Mouse (Mus musculus) intestine, embryonic 16.5 days (tissue): Measurements from ENCODE around the gene Bfsp2. TPM values are rescaled to one million over a fixed set of nuclear protein-coding genes. Genes with fewer than 3 reads are reported as not detected.

Source experiments
- ATAC-seq: fragments of 200-750 bp; cut with Nextera tagmentation; 2 replicates; pipeline ENCODE4 v1.8.0; 2017; ENCODE audit warnings: moderate TSS enrichment, moderate library complexity
- H3K27ac ChIP-seq: fragments of 300-500 bp; sonication (generic); 2 replicates; pipeline ENCODE4 v1.5.1; 2014; ENCODE audit warnings: mild to moderate bottlenecking, low read length
- H3K27me3 ChIP-seq: fragments of 300-500 bp; sonication (generic); replicated peaks from 2 replicates; pipeline ENCODE4 v1.6.1; 2014; ENCODE audit warnings: low read length, control low read depth, mixed read lengths; ENCODE audit not compliant: control insufficient read depth, insufficient read depth
- H3K36me3 ChIP-seq: fragments of 300-500 bp; sonication (generic); 2 replicates; pipeline ENCODE4 v1.6.1; 2014; ENCODE audit warnings: low read length, control low read depth; ENCODE audit not compliant: control insufficient read depth, insufficient read depth
- H3K4me1 ChIP-seq: fragments of 300-500 bp; sonication (generic); 2 replicates; pipeline ENCODE4 v1.6.1; 2014; ENCODE audit warnings: low read length, control low read depth, mixed read lengths; ENCODE audit not compliant: control insufficient read depth, insufficient read depth
- H3K4me2 ChIP-seq: fragments of 300-500 bp; sonication (generic); 2 replicates; pipeline ENCODE4 v1.6.1; 2014; ENCODE audit warnings: low read depth, low read length, control low read depth
- H3K4me3 ChIP-seq: fragments of 300-500 bp; sonication (generic); 2 replicates; pipeline ENCODE4 v1.5.1; 2014; ENCODE audit warnings: mild to moderate bottlenecking, low read length
- H3K9ac ChIP-seq: fragments of 300-500 bp; sonication (generic); 2 replicates; pipeline ENCODE4 v1.6.1; 2014; ENCODE audit warnings: low read depth, low read length
- H3K9me3 ChIP-seq: fragments of 300-500 bp; sonication (generic); 2 replicates; pipeline ENCODE4 v1.6.1; 2016; ENCODE audit warnings: low read length, control low read depth; ENCODE audit not compliant: control insufficient read depth
- WGBS: fragments of 180-500 bp; shearing (Covaris S2); extraction: QIAGEN DNeasy Blood & Tissue Kit; methylation state at CpG from one replicate; pipeline ENCODE4 v1.1.7; 2014; 5-methylcytosine and 5-hydroxymethylcytosine counted together
- polyA plus RNA-seq: library from polyadenylated mRNA; unstranded; fragments of >200 nt; fragmentation: Nextera tagmentation; extraction: Ambion mirVana; gene quantifications from 2 replicates; pipeline ENCODE4 v1.2.1, GENCODE M21; 2015

Bfsp2 gene
- polyA plus RNA-seq, 1 experiment from 2014 or later = not detected

DNA sequence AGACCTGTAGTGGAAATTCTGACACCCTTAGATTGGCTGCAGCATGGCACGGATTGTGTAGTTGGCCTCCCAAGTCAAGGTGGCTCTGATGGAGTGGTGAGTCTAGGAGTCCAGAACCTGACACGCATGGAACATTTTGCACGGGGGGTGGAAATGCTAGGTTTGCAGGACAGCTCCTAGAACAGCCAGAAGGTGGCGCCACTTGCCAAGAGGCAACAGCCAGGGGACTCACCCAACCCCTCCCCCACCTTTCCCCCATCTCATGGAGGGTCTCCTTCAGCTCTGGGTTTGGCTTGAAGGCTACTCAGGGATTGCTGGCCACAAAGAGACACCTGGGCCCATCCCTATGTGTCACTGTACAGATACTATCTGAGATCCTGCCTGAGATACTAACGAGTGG lies 10.7 kb downstream of the Bfsp2 start:
- peaks cover 6% of the 10 kb centered on the region; the same call in 1 of the 2 replicates for H3K4me1 ChIP-seq
- no peaks in the 10 kb centered on the region for H3K27me3 ChIP-seq
- no peak overlapping the region for H3K4me2 ChIP-seq
- no peak overlapping the region for H3K4me3 ChIP-seq
- H3K9ac ChIP-seq = no peak overlapping the region
- no peaks in the 10 kb centered on the region for H3K36me3 ChIP-seq
- no peak for ATAC-seq
- no peaks in the 10 kb centered on the region for H3K9me3 ChIP-seq
- 70% methylated on average over 5 of the region's 5 CpGs for WGBS
- H3K27ac ChIP-seq = no peak overlapping the region

DNA sequence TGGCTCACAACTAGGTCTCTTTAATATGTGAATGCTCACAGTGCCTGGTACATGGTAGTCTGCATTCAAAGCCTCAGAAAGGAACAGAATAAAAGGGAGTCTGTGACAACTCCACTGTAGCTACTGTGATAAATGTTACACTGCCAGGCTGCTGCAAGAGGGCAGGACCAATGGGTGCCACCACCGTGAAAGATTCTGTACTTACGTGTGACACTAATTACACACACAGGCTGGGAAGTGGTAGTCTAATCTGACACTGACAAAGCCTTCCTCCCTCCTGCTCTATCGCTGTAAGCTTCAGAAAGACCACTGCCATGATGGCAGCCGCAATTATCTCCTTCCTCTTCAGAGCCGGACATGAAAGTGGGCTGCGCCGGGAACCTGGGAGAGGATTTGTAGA lies 11.3 kb downstream of the Bfsp2 start:
- Histone ChIP-seq H3K27me3 (no peaks in the 10 kb centered on the region), H3K27ac (no peak overlapping the region), H3K4me3 (no peak overlapping the region), H3K4me2 (no peak overlapping the region), H3K9me3 (no peaks in the 10 kb centered on the region), H3K9ac (no peak overlapping the region), H3K4me1 (peaks cover 3% of the 10 kb centered on the region; the same call in 1 of the 2 replicates), H3K36me3 (no peaks in the 10 kb centered on the region)
- WGBS = 80% methylated on average over 7 of the region's 7 CpGs
- ATAC-seq = no peak

DNA sequence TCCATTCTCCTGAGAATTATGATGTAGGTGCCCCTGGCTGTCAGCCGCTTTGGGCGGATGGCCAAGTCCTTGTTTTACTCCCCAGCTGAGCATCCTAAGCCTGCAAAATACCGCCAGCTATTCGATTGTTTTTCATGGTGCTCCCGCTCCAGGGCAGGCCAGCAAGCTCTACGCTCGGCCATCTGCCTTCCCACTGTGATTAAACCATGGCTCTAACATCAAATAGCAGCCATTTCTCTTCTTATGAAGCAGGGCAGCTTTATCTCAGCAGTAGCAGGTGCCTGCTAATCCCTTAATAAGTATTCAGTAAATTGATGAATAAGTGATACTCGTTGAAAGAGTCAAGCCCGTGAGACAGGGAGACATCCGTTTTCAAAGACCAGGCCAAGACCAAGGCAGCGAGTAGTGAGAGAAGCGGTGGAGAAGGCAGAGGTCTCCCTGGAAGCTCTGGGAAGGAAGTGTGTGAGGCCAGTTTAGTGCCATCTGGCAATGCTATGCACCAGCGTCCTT lies 14.5 kb downstream of the Bfsp2 start:
- Histone ChIP-seq H3K9me3 (no peaks in the 10 kb centered on the region), H3K27ac (no peak overlapping the region), H3K4me3 (no peak overlapping the region), H3K9ac (no peak overlapping the region), H3K27me3 (no peaks in the 10 kb centered on the region), H3K4me1 (peaks cover 2% of the 10 kb centered on the region; the same call in 1 of the 2 replicates), H3K36me3 (no peaks in the 10 kb centered on the region), H3K4me2 (no peak overlapping the region)
- 63% methylated on average over 13 of the region's 13 CpGs for WGBS
- ATAC-seq = no peak

GRCm38 (mm10) chr9:103465293-103465692 lies 14.9 kb downstream of the Bfsp2 start:
- 46% methylated on average over 1 of the region's 1 CpGs for WGBS
- Histone ChIP-seq H3K9ac (no peak overlapping the region), H3K4me2 (no peak overlapping the region), H3K4me3 (no peak overlapping the region), H3K27ac (no peak overlapping the region), H3K36me3 (no peaks in the 10 kb centered on the region), H3K9me3 (no peaks in the 10 kb centered on the region), H3K4me1 (no peaks in the 10 kb centered on the region), H3K27me3 (no peaks in the 10 kb centered on the region)
- no peak for ATAC-seq

- H3K27ac ChIP-seq = no peak overlapping the region
- no peak overlapping the region for H3K9ac ChIP-seq
- 83% methylated on average over 6 of the region's 6 CpGs for WGBS
- H3K9me3 ChIP-seq = no peaks in the 10 kb centered on the region
- no peak overlapping the region for H3K4me3 ChIP-seq
- ATAC-seq = no peak
- no peaks in the 10 kb centered on the region for H3K36me3 ChIP-seq
- no peaks in the 10 kb centered on the region for H3K4me1 ChIP-seq
- no peak overlapping the region for H3K4me2 ChIP-seq
- no peaks in the 10 kb centered on the region for H3K27me3 ChIP-seq
Measured at GRCm38 (mm10) chr9:103463833-103464232, 16.4 kb downstream of the Bfsp2 start.

DNA sequence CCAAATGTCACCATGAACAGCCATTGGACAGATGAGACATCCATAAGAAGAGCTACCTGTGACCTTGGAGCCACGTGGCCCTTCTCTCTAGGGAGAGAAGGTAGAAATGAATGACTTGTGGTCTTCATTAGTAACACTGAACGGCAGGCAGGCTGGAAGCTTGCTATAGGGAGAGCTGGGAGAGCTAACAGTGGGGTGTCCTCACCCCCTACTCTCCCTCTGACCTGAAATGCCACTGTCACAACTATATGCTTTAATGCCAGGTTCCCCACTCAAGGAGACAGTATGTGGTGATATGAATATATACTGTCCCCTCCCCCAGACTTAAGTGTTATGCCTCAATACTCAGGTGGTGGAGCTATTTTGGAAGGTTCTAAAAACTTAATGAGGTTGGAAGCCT lies 20.4 kb downstream of the Bfsp2 start:
- no peaks in the 10 kb centered on the region for H3K27me3 ChIP-seq
- no peaks in the 10 kb centered on the region for H3K9me3 ChIP-seq
- no peak overlapping the region for H3K4me2 ChIP-seq
- no peak overlapping the region for H3K4me3 ChIP-seq
- no peaks in the 10 kb centered on the region for H3K4me1 ChIP-seq
- no peak for ATAC-seq
- H3K27ac ChIP-seq = no peak overlapping the region
- H3K9ac ChIP-seq = no peak overlapping the region
- H3K36me3 ChIP-seq = no peaks in the 10 kb centered on the region
- WGBS = 48% methylated on average over 2 of the region's 2 CpGs

DNA sequence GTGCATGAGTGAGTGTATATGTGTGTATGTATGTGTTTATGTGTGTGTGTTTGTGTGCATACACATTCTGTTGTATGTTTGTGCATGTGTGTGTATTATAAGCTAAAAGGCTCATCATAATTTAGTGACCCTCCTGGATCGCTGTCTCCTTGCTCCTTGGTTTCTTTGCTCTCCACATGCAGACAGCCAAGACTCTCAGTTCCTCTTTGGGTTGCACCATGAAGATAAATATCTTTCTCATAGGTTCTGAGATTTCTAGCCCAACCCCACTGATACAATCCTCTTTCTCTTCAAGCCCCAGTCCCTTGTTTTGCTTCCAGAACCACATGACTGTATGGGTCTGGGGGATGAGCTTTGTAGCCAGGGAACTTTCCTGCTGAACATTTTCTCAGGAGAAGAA lies 20.9 kb downstream of the Bfsp2 start:
- no peak overlapping the region for H3K9ac ChIP-seq
- no peaks in the 10 kb centered on the region for H3K4me1 ChIP-seq
- no peak for ATAC-seq
- H3K36me3 ChIP-seq = no peaks in the 10 kb centered on the region
- WGBS = 96% methylated on average over 1 of the region's 1 CpGs
- no peak overlapping the region for H3K4me3 ChIP-seq
- no peak overlapping the region for H3K27ac ChIP-seq
- H3K9me3 ChIP-seq = no peaks in the 10 kb centered on the region
- no peaks in the 10 kb centered on the region for H3K27me3 ChIP-seq
- H3K4me2 ChIP-seq = no peak overlapping the region

GRCm38 (mm10) chr9:103449651-103450050 lies 30.6 kb downstream of the Bfsp2 start:
- Histone ChIP-seq H3K9ac (no peak overlapping the region), H3K27me3 (no peaks in the 10 kb centered on the region), H3K36me3 (no peaks in the 10 kb centered on the region), H3K4me2 (no peak overlapping the region), H3K9me3 (peaks cover 4% of the 10 kb centered on the region; the same call in 1 of the 2 replicates), H3K4me1 (no peaks in the 10 kb centered on the region), H3K27ac (no peak overlapping the region), H3K4me3 (no peak overlapping the region)
- WGBS = 76% methylated on average over 6 of the region's 6 CpGs
- no peak for ATAC-seq

DNA sequence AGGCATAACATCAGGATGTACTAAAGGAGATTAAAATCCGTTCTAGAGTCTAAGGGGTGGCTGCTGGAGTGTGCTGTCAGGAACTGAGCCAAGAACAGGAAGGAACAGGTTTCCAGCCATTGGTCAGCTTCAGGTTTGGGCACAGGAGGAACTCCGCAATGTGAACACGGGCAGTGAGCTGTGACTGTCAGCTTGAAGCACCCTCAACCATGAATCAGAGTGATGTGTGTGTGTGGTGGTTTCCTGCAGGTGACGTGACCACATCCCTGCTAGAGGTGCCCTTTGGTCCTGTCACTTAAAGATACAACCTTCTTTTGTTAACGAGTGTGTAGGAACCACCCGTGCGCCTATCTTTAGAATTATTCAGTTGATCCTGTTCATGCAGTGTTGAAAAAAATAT lies 31.1 kb downstream of the Bfsp2 start:
- ATAC-seq = no peak
- H3K9ac ChIP-seq = no peak overlapping the region
- WGBS = 76% methylated on average over 7 of the region's 7 CpGs
- no peak overlapping the region for H3K4me3 ChIP-seq
- no peak overlapping the region for H3K27ac ChIP-seq
- H3K36me3 ChIP-seq = no peaks in the 10 kb centered on the region
- no peaks in the 10 kb centered on the region for H3K27me3 ChIP-seq
- H3K4me2 ChIP-seq = no peak overlapping the region
- no peaks in the 10 kb centered on the region for H3K4me1 ChIP-seq
- H3K9me3 ChIP-seq = peaks cover 9% of the 10 kb centered on the region; the same call in 1 of the 2 replicates

- Histone ChIP-seq H3K36me3 (no peaks in the 10 kb centered on the region), H3K4me1 (peaks cover 5% of the 10 kb centered on the region; the same call in 1 of the 2 replicates), H3K4me2 (no peak overlapping the region), H3K27ac (no peak overlapping the region), H3K9ac (no peak overlapping the region), H3K27me3 (no peaks in the 10 kb centered on the region), H3K4me3 (no peak overlapping the region), H3K9me3 (peaks cover 9% of the 10 kb centered on the region; the same call in 1 of the 2 replicates)
- no peak for ATAC-seq
- 86% methylated on average over 5 of the region's 5 CpGs for WGBS
Measured at GRCm38 (mm10) chr9:103444656-103445055, 35.6 kb downstream of the Bfsp2 start.
